Mouse (Mus musculus): ENCODE data around the gene Foxe3. TPM values are rescaled to one million over a fixed set of nuclear protein-coding genes. Genes with fewer than 3 reads are reported as not detected.
A peak's percentile ranks its signal among the peaks of the same experiment; 100 is the strongest.

The Foxe3 gene
- polyA plus RNA-seq, 1 experiment: not detected

DNA sequence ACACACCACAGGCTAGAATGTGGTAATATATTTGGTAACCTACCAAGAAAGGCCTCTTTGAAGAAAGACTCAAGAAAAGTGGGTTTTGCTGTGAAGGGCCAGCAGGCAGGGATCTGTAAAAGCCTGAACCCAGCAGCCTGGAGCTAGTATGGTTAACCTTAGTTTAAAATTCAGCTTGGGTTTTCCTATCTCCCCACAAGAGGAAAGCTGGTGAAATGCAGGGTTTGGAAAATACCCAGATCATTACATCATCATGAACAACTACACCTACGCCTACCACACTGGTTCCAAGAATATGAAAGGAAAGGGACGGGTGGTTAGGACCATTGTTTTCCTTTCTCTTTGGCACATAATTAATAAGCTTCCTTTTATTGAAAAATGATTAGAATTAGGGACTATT lies 32.4 kb upstream of the Foxe3 start:
- no peak for TF ChIP-seq CTCF (IDR thresholded peaks at IDR 0.05; ENCODE audit: control insufficient read depth, insufficient read depth, insufficient read length)
- TF ChIP-seq CEBPB (IDR thresholded peaks at IDR 0.05; ENCODE audit: low read depth): no peak
- no peak for TF ChIP-seq MYOG (IDR thresholded peaks at IDR 0.05; ENCODE audit: control insufficient read depth, extremely low read depth, insufficient read length)
- TF ChIP-seq MAX (IDR thresholded peaks at IDR 0.05): no peak
- H3K79me2 ChIP-seq (ENCODE audit: control insufficient read depth, insufficient read depth): no peaks in the 10 kb centered on the region

DNA sequence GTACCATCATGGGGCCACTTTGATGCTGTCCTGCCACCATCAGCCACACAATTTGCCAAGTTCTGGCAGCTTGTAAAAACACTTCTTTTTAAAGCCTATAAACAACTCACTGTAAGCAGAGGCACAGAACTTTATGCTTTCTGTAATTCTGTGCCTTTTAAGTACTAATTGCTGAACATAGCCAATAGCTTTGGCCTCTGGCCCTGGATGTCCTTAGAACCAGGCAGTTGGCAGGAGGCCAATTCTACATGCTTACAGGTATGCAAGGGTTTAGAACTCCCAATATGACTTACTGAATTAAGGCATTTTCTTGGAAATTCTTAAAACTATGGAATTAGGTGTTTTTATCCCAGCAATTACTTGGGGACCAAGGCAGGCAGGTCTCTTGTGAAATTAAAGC lies 31.6 kb upstream of the Foxe3 start:
- H3K79me2 ChIP-seq (ENCODE audit: control insufficient read depth, insufficient read depth): no peaks in the 10 kb centered on the region
- H3K4me3 ChIP-seq (ENCODE audit: insufficient read depth, poor library complexity, severe bottlenecking): no peak overlapping the region
- TF ChIP-seq CTCF (IDR thresholded peaks at IDR 0.05; ENCODE audit: control insufficient read depth, insufficient read depth, insufficient read length) (no peak), MYOD1 (IDR thresholded peaks at IDR 0.05; ENCODE audit: control insufficient read depth, insufficient read length, low read depth) (no peak), FOSL1 (IDR thresholded peaks at IDR 0.05; ENCODE audit: insufficient read depth, low read length, poor library complexity, severe bottlenecking) (no peak), MAX (IDR thresholded peaks at IDR 0.05) (no peak), USF1 (IDR thresholded peaks at IDR 0.05; ENCODE audit: low read depth) (no peak), MYOG (IDR thresholded peaks at IDR 0.05; ENCODE audit: control insufficient read depth, extremely low read depth, insufficient read length) (no peak), CEBPB (IDR thresholded peaks at IDR 0.05; ENCODE audit: low read depth) (no peak)
- no peaks in the 10 kb centered on the region for H3K27me3 ChIP-seq (ENCODE audit: control insufficient read depth, insufficient read depth, insufficient read length)
- peaks cover 16% of the 10 kb centered on the region for H3K36me3 ChIP-seq (ENCODE audit: control insufficient read depth, insufficient read depth)
- H3K79me3 ChIP-seq (ENCODE audit: low read depth): no peaks in the 10 kb centered on the region
- H3ac ChIP-seq (ENCODE audit: control insufficient read depth, insufficient read length, low read depth): no peak overlapping the region

More for the DNA sequence above, 32.4 kb upstream of the Foxe3 start:
- Histone ChIP-seq H3ac (ENCODE audit: control insufficient read depth, insufficient read length, low read depth) (no peak overlapping the region), H3K4me3 (ENCODE audit: insufficient read depth, poor library complexity, severe bottlenecking) (no peak overlapping the region), H3K36me3 (ENCODE audit: control insufficient read depth, insufficient read depth) (peaks cover 24% of the 10 kb centered on the region), H3K79me3 (ENCODE audit: low read depth) (no peaks in the 10 kb centered on the region), H3K27me3 (ENCODE audit: control insufficient read depth, insufficient read depth, insufficient read length) (no peaks in the 10 kb centered on the region)

DNA sequence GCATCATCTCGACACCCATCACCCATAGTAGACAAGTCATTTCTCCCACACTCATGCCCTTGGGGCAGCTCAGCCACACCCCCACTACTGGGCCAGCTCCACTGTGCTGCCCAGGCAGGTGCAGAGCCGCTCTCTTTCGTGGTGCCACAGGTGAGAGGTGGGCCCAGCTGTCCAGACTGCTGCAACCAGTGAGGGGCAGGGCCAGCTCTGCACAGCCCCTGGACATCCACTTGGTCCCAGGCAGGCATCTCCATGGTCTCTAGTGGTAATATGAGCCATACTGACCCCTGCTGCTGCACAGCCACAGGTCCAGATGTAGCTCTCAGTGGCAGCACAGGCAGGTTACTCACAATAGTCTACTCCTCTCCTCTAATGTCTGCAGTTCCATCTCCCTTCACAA lies 27.4 kb upstream of the Foxe3 start:
- TF ChIP-seq USF1 (IDR thresholded peaks at IDR 0.05; ENCODE audit: low read depth) (no peak), FOSL1 (IDR thresholded peaks at IDR 0.05; ENCODE audit: insufficient read depth, low read length, poor library complexity, severe bottlenecking) (no peak), CEBPB (IDR thresholded peaks at IDR 0.05; ENCODE audit: low read depth) (no peak), CTCF (IDR thresholded peaks at IDR 0.05; ENCODE audit: control insufficient read depth, insufficient read depth, insufficient read length) (no peak), MYOG (IDR thresholded peaks at IDR 0.05; ENCODE audit: control insufficient read depth, extremely low read depth, insufficient read length) (no peak), MYOD1 (IDR thresholded peaks at IDR 0.05; ENCODE audit: control insufficient read depth, insufficient read length, low read depth) (no peak), MAX (IDR thresholded peaks at IDR 0.05) (no peak)
- H3ac ChIP-seq (ENCODE audit: control insufficient read depth, insufficient read length, low read depth): no peak overlapping the region
- no peak overlapping the region for H3K4me3 ChIP-seq (ENCODE audit: insufficient read depth, poor library complexity, severe bottlenecking)

DNA sequence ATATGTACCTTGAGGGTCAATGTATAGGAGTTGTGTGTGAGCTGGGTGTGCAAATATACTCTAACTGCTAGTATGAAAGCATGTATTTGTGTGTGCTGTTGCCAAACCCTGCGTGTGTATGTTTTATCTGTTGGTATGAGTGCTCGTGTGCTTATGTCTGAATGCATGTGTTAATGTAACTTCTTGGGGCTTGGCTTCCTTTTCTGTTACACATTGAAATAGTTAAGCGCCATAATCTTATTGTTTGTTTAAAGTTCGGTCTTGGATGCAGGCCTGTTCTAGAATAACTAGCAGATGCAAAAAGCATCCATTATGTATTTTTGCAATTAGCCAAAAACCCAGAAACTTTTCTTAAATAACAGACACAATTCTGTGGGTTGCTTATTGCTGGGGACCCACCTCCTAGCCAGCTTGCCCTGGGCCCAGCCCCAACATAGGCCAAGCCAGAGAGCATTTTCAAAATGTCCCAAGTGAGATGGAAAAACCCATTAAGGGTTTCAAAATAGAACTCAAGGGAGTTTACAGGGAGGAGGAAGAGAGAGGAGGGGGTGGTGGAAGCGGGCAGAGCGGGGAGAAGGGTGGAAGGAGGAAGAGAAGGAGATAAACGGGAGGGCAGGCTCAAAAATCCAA lies 22.2 kb upstream of the Foxe3 start:
- H3K79me2 ChIP-seq (ENCODE audit: control insufficient read depth, insufficient read depth): no peaks in the 10 kb centered on the region
- H3ac ChIP-seq (ENCODE audit: control insufficient read depth, insufficient read length, low read depth): no peak overlapping the region
- H3K4me3 ChIP-seq (ENCODE audit: insufficient read depth, poor library complexity, severe bottlenecking): no peak overlapping the region
- H3K79me3 ChIP-seq (ENCODE audit: low read depth): no peaks in the 10 kb centered on the region
- H3K36me3 ChIP-seq (ENCODE audit: control insufficient read depth, insufficient read depth): no peaks in the 10 kb centered on the region
- TF ChIP-seq MAX (IDR thresholded peaks at IDR 0.05) (no peak), USF1 (IDR thresholded peaks at IDR 0.05; ENCODE audit: low read depth) (no peak), MYOG (IDR thresholded peaks at IDR 0.05; ENCODE audit: control insufficient read depth, extremely low read depth, insufficient read length) (no peak), CEBPB (IDR thresholded peaks at IDR 0.05; ENCODE audit: low read depth) (no peak), CTCF (IDR thresholded peaks at IDR 0.05; ENCODE audit: control insufficient read depth, insufficient read depth, insufficient read length) (no peak), FOSL1 (IDR thresholded peaks at IDR 0.05; ENCODE audit: insufficient read depth, low read length, poor library complexity, severe bottlenecking) (no peak), MYOD1 (IDR thresholded peaks at IDR 0.05; ENCODE audit: control insufficient read depth, insufficient read length, low read depth) (no peak)
- H3K27me3 ChIP-seq (ENCODE audit: control insufficient read depth, insufficient read depth, insufficient read length): peaks cover 5% of the 10 kb centered on the region

More for the DNA sequence above, 27.4 kb upstream of the Foxe3 start:
- Histone ChIP-seq H3K79me2 (ENCODE audit: control insufficient read depth, insufficient read depth) (no peaks in the 10 kb centered on the region), H3K79me3 (ENCODE audit: low read depth) (no peaks in the 10 kb centered on the region), H3K27me3 (ENCODE audit: control insufficient read depth, insufficient read depth, insufficient read length) (peaks cover 5% of the 10 kb centered on the region), H3K36me3 (ENCODE audit: control insufficient read depth, insufficient read depth) (no peaks in the 10 kb centered on the region)

DNA sequence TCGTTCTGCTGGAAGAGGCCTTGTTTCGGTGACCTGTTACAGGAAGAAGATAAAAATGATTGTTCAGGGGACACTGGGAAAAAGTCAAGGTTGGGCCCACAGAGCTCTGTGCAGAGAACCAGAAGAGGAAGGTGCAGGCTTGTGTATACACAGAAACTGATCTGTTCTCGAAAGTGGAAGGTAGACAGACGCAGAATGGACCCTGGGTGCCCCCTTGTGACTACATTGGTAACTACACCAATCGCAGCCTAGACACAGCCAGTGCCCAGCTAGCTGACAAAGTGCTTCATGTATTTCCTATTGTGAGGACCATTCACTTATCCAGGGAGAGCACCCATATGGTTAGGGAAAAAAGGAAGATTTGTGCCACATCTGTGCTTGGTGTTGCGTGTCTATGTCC lies 21.6 kb upstream of the Foxe3 start:
- Histone ChIP-seq H3K79me2 (ENCODE audit: control insufficient read depth, insufficient read depth) (no peaks in the 10 kb centered on the region), H3K27me3 (ENCODE audit: control insufficient read depth, insufficient read depth, insufficient read length) (peaks cover 5% of the 10 kb centered on the region)

DNA sequence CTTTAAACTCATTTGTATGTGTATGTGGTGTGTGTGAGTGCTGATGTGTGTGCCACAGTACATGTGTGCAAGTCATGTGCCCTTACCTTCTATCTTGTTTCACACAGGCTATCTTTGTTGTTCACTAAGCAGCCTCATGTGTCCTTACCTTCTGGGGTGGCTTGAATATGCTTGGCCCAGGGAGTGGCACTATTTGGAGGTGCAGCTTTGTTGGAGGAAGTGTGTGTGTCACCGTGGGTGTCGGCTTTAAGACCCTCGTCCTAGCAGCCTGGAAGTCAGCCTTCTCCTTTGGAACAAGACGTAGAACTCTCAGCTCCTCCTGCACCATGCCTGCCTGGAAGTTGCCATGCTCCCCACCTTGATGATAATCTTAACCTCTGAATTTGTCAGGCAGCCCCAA lies 20.6 kb upstream of the Foxe3 start:
- H3K79me3 ChIP-seq (ENCODE audit: low read depth): no peaks in the 10 kb centered on the region
- TF ChIP-seq MYOD1 (IDR thresholded peaks at IDR 0.05; ENCODE audit: control insufficient read depth, insufficient read length, low read depth) (no peak), CEBPB (IDR thresholded peaks at IDR 0.05; ENCODE audit: low read depth) (no peak), CTCF (IDR thresholded peaks at IDR 0.05; ENCODE audit: control insufficient read depth, insufficient read depth, insufficient read length) (no peak), FOSL1 (IDR thresholded peaks at IDR 0.05; ENCODE audit: insufficient read depth, low read length, poor library complexity, severe bottlenecking) (no peak), USF1 (IDR thresholded peaks at IDR 0.05; ENCODE audit: low read depth) (no peak), MYOG (IDR thresholded peaks at IDR 0.05; ENCODE audit: control insufficient read depth, extremely low read depth, insufficient read length) (no peak), MAX (IDR thresholded peaks at IDR 0.05) (no peak)
- H3ac ChIP-seq (ENCODE audit: control insufficient read depth, insufficient read length, low read depth): no peak overlapping the region
- peaks cover 5% of the 10 kb centered on the region for H3K27me3 ChIP-seq (ENCODE audit: control insufficient read depth, insufficient read depth, insufficient read length)
- no peak overlapping the region for H3K4me3 ChIP-seq (ENCODE audit: insufficient read depth, poor library complexity, severe bottlenecking)
- no peaks in the 10 kb centered on the region for H3K36me3 ChIP-seq (ENCODE audit: control insufficient read depth, insufficient read depth)
- no peaks in the 10 kb centered on the region for H3K79me2 ChIP-seq (ENCODE audit: control insufficient read depth, insufficient read depth)

More for the DNA sequence above, 21.6 kb upstream of the Foxe3 start:
- Histone ChIP-seq H3K36me3 (ENCODE audit: control insufficient read depth, insufficient read depth) (no peaks in the 10 kb centered on the region), H3K4me3 (ENCODE audit: insufficient read depth, poor library complexity, severe bottlenecking) (no peak overlapping the region), H3ac (ENCODE audit: control insufficient read depth, insufficient read length, low read depth) (no peak overlapping the region), H3K79me3 (ENCODE audit: low read depth) (no peaks in the 10 kb centered on the region)
- TF ChIP-seq CEBPB (IDR thresholded peaks at IDR 0.05; ENCODE audit: low read depth) (no peak), MAX (IDR thresholded peaks at IDR 0.05) (no peak), CTCF (IDR thresholded peaks at IDR 0.05; ENCODE audit: control insufficient read depth, insufficient read depth, insufficient read length) (peak; percentile 86)
